Mouse (Mus musculus) stomach, postnatal 0 days (tissue): Measurements from ENCODE around the gene Cdca5. TPM values are rescaled to one million over a fixed set of nuclear protein-coding genes. Genes with fewer than 3 reads are reported as not detected.

Experiments
- ATAC-seq: fragments of 200-750 bp; cut with Nextera tagmentation; 2 replicates; pipeline ENCODE4 v1.8.0; 2017; ENCODE audit not compliant: low FRiP score, low TSS enrichment
- DNase-seq: peaks from one replicate; pipeline ENCODE4 v3.0.0-alpha.2; 2016; ENCODE audit warnings: low spot score
- H3K27ac ChIP-seq: fragments of 300-500 bp; sonication (generic); replicated peaks from 2 replicates; pipeline ENCODE4 v1.5.1; 2014; ENCODE audit warnings: mild to moderate bottlenecking, control low read depth
- H3K27me3 ChIP-seq: fragments of 300-500 bp; sonication (generic); 2 replicates; pipeline ENCODE4 v1.6.1; 2014; ENCODE audit warnings: low read length; ENCODE audit not compliant: control insufficient read depth, insufficient read depth
- H3K36me3 ChIP-seq: fragments of 300-500 bp; sonication (generic); 2 replicates; pipeline ENCODE4 v1.6.1; 2014; ENCODE audit warnings: low read length, mixed read lengths; ENCODE audit not compliant: control insufficient read depth, insufficient read depth
- H3K4me1 ChIP-seq: fragments of 300-500 bp; sonication (generic); replicated peaks from 2 replicates; pipeline ENCODE4 v1.6.1; 2014; ENCODE audit warnings: antibody characterized with exemption; ENCODE audit not compliant: control insufficient read depth, insufficient read depth
- H3K4me2 ChIP-seq: fragments of 300-500 bp; sonication (generic); replicated peaks from 2 replicates; pipeline ENCODE4 v1.6.1; 2014; ENCODE audit warnings: low read depth, mild to moderate bottlenecking, control low read depth, moderate library complexity
- H3K4me3 ChIP-seq: fragments of 300-500 bp; sonication (generic); 2 replicates; pipeline ENCODE4 v1.5.1; 2014; ENCODE audit warnings: low read depth, low read length, control low read depth
- H3K9ac ChIP-seq: fragments of 300-500 bp; sonication (generic); 2 replicates; pipeline ENCODE4 v1.6.1; 2014; ENCODE audit warnings: mild to moderate bottlenecking, low read length, control low read depth, mixed read lengths
- H3K9me3 ChIP-seq: fragments of 300-500 bp; sonication (generic); 2 replicates; pipeline ENCODE4 v1.6.1; 2016; ENCODE audit warnings: low read length; ENCODE audit not compliant: control insufficient read depth
- CTCF ChIP-seq: IDR thresholded peaks from 2 replicates; pipeline ENCODE4 v1.5.1; 2016; ENCODE audit warnings: antibody characterized with exemption, low read depth, mild to moderate bottlenecking, moderate library complexity
- EP300 ChIP-seq: optimal IDR thresholded peaks from 2 replicates; pipeline ENCODE3; 2016; ENCODE audit warnings: antibody characterized with exemption
- WGBS: fragments of 180-500 bp; shearing (Covaris S2); extraction: QIAGEN DNeasy Blood & Tissue Kit; methylation state at CpG from one replicate; pipeline ENCODE4 v1.1.7; 2014; 5-methylcytosine and 5-hydroxymethylcytosine counted together
- polyA plus RNA-seq: library from polyadenylated mRNA; unstranded; fragments of >200 nt; fragmentation: Nextera tagmentation; extraction: Ambion mirVana; gene quantifications from 2 replicates; pipeline ENCODE4 v1.2.1, GENCODE M21; 2015

Cdca5 gene
- polyA plus RNA-seq, 1 experiment from 2014 or later = 7.9 TPM

DNA sequence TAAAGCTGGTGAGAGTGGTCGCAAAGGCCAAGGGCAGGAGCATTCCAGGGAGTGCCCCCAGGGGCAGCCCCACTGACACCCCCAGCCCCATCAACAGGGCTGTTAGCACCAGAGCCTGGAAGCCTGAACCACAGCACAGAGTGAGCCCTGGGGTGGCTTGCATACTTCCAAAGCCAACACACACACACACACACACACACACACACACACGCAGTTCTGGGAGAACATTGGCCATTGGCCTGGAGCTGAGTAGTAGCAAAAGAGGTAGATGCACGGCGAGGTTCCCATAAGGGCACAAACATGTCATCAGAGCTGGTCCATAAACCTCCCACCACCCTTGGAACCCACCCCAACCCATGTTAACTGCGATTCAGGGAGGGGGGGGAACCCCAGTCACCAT, 18.2 kb upstream of the Cdca5 start:
- no peak overlapping the region for H3K27ac ChIP-seq
- H3K27me3 ChIP-seq = no peaks in the 10 kb centered on the region
- H3K4me1 ChIP-seq = peaks cover 10% of the 10 kb centered on the region
- no peaks in the 10 kb centered on the region for H3K9me3 ChIP-seq
- H3K36me3 ChIP-seq = peaks cover 5% of the 10 kb centered on the region
- peak overlapping the region; percentile 31 for H3K4me3 ChIP-seq
- DNase-seq (no peak), ATAC-seq (peak; percentile 3; the same call in 1 of the 2 replicates)
- TF ChIP-seq CTCF (no peak), EP300 (no peak)
- WGBS = 25% methylated on average over 5 of the region's 5 CpGs
- peak overlapping the region; percentile 50; the same call in 1 of the 2 replicates for H3K9ac ChIP-seq
- peak overlapping the region; percentile 76 for H3K4me2 ChIP-seq

- TF ChIP-seq EP300 (no peak), CTCF (peak; percentile 86)
- Histone ChIP-seq H3K27ac (peak overlapping the region; percentile 37), H3K4me2 (peak overlapping the region; percentile 76), H3K4me3 (peak overlapping the region; percentile 31), H3K9me3 (no peaks in the 10 kb centered on the region), H3K27me3 (no peaks in the 10 kb centered on the region), H3K4me1 (peaks cover 10% of the 10 kb centered on the region), H3K9ac (peak overlapping the region; percentile 50), H3K36me3 (peaks cover 5% of the 10 kb centered on the region)
- WGBS = 1% methylated on average over 30 of the region's 30 CpGs
- peak; percentile 92 for DNase-seq
- ATAC-seq = peak; percentile 63
Observed at GRCm38 (mm10) chr19:6067011-6067723, 17.6 kb upstream of the Cdca5 start.

DNA sequence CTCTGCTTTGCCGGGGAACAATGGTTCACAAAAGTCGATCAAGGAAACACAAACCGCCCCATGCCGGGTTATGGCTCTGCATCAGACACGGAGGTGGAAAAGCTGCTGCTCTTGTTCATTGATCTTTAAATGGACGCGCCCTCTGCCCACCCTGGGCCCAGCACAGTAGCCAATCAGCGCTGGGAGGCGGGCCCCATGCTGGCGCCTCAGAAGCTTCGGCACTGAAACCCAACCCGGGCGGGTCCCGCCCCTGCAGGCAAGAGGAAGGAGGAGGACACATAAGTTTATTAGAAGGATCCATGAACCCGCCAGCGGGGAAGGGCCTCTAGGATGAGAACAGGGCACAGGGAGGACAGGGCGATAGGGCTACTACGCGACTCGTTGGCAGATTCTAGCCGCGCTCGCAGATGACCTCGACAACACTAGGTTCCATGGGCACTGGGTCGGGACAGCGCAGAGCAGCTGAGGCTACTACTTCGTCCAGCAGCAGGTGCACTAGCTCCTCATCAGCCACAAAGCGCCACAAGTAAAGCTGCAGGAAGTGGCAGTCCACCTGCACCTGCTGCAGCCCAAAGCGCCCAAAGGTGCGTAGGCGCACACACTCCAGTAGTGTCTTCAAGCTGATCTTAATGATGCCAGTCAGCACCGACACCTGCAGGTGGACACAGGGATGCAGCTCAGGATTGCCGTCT, 16.9 kb upstream of the Cdca5 start, which contains the start of gene Tm7sf2:
Gene Tm7sf2, minus strand, starts transcription at position 650 of the 692 bp plus-strand sequence.
- H3K9ac ChIP-seq = peak within 1 kb of the TSS; percentile 50
- ATAC-seq (peak; percentile 90), DNase-seq (peak; percentile 95)
- no peaks in the 10 kb centered on the region for H3K27me3 ChIP-seq
- WGBS = 8% methylated on average over 33 of the region's 33 CpGs
- H3K4me1 ChIP-seq = peaks cover 5% of the 10 kb centered on the region; the same call in 1 of the 2 replicates
- no peaks in the 10 kb centered on the region for H3K9me3 ChIP-seq
- peak within 1 kb of the TSS; percentile 56 for H3K27ac ChIP-seq
- TF ChIP-seq EP300 = no peak
- TF ChIP-seq CTCF = peak; percentile 27; the same call in 1 of the 2 replicates
- H3K4me2 ChIP-seq = peak within 1 kb of the TSS; percentile 76
- H3K4me3 ChIP-seq = peak within 1 kb of the TSS; percentile 31
- H3K36me3 ChIP-seq = peaks cover 5% of the 10 kb centered on the region

GRCm38 (mm10) chr19:6068951-6069350, 15.8 kb upstream of the Cdca5 start:
- peaks cover 5% of the 10 kb centered on the region; the same call in 1 of the 2 replicates for H3K4me1 ChIP-seq
- ATAC-seq (no peak), DNase-seq (no peak)
- H3K27ac ChIP-seq = no peak overlapping the region
- no peak overlapping the region for H3K4me2 ChIP-seq
- TF ChIP-seq EP300 (no peak), CTCF (0 out of 2 replicates have a peak, but pooled peaks have one; percentile 24)
- no peak overlapping the region for H3K9ac ChIP-seq
- no peak overlapping the region for H3K4me3 ChIP-seq
- peaks cover 7% of the 10 kb centered on the region for H3K36me3 ChIP-seq
- WGBS = 46% methylated on average over 4 of the region's 4 CpGs
- no peaks in the 10 kb centered on the region for H3K27me3 ChIP-seq
- no peaks in the 10 kb centered on the region for H3K9me3 ChIP-seq

DNA sequence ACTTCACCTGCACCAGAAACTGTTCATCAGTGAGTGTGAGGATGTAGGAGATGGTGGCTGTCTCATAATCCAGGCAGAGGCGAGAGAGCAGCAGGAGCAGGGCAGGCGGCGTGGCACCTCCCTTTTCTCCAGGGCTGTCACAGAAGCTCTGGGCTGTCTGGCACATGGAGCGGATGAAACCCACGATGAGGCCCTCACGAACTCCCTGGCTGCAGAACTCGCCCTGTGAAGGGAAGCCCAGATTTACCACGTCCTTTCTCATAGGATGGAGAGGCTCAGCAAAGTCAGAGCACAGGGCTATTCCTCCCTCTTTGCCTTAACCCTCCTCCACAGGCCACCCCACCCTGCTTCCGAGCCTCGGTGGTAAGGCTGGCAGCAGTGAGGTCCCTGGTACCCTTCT, 14.9 kb upstream of the Cdca5 start:
- no peak for TF ChIP-seq CTCF
- no peak for TF ChIP-seq EP300
- 90% methylated on average over 10 of the region's 10 CpGs for WGBS
- Histone ChIP-seq H3K36me3 (peaks cover 7% of the 10 kb centered on the region), H3K9ac (no peak overlapping the region), H3K4me2 (no peak overlapping the region), H3K27ac (no peak overlapping the region), H3K4me3 (no peak overlapping the region), H3K4me1 (peaks cover 5% of the 10 kb centered on the region; the same call in 1 of the 2 replicates), H3K9me3 (no peaks in the 10 kb centered on the region), H3K27me3 (no peaks in the 10 kb centered on the region)
- ATAC-seq (no peak), DNase-seq (no peak)
